Mouse (Mus musculus) testis, adult 2 months (tissue): ENCODE measurements at regions not wholly inside any gene's neighbourhood (a gene's known extent, or its start where the extent isn't known, plus 50 kb on each side); places are given as distances from the start of the nearest gene placed in this dataset.

ENCODE experiments used
- H3K27ac ChIP-seq: fragments of 200-500 bp; 2 replicates; pipeline ENCODE4 v1.5.1; 2012; ENCODE audit warnings: low read depth, low read length; ENCODE audit not compliant: control insufficient read depth, insufficient read depth
- H3K27me3 ChIP-seq: fragments of 200-500 bp; 2 replicates; pipeline ENCODE4 v1.6.1; 2012; ENCODE audit warnings: mild to moderate bottlenecking, low read length, moderate library complexity; ENCODE audit not compliant: control insufficient read depth, insufficient read depth
- H3K36me3 ChIP-seq: fragments of 200-500 bp; 2 replicates; pipeline ENCODE4 v1.6.1; 2012; ENCODE audit warnings: mild to moderate bottlenecking, low read length; ENCODE audit not compliant: control insufficient read depth, insufficient read depth
- H3K4me1 ChIP-seq: fragments of 200-500 bp; 2 replicates; pipeline ENCODE4 v1.6.1; 2012; ENCODE audit warnings: low read length; ENCODE audit not compliant: control insufficient read depth, insufficient read depth
- H3K4me3 ChIP-seq: fragments of 200-500 bp; 2 replicates; pipeline ENCODE4 v1.5.1; 2012; ENCODE audit warnings: low read depth, mild to moderate bottlenecking, low read length, moderate library complexity, mixed read lengths; ENCODE audit not compliant: control insufficient read depth
- CTCF ChIP-seq: fragments of 200-500 bp; IDR thresholded peaks from 2 replicates; pipeline ENCODE4 v1.5.1; 2012; ENCODE audit warnings: low read depth, mild to moderate bottlenecking, inconsistent platforms, low read length, moderate library complexity; ENCODE audit not compliant: control insufficient read depth, insufficient read depth, insufficient replicate concordance
- POLR2A ChIP-seq: fragments of 200-500 bp; IDR thresholded peaks from 2 replicates; pipeline ENCODE4 v1.6.1; 2012; ENCODE audit warnings: low read depth, mild to moderate bottlenecking, inconsistent platforms, low read length, moderate library complexity; ENCODE audit not compliant: control insufficient read depth

- H3K27ac ChIP-seq: no peak overlapping the region
- H3K27me3 ChIP-seq: no peaks in the 10 kb centered on the region
- H3K4me3 ChIP-seq: no peak overlapping the region
- H3K36me3 ChIP-seq: no peaks in the 10 kb centered on the region
- no peaks in the 10 kb centered on the region for H3K4me1 ChIP-seq
- TF ChIP-seq CTCF (no peak), POLR2A (no peak)
Observed at GRCm38 (mm10) chr6:143475296-143475695, 308.3 kb downstream of the Etnk1 start.

GRCm38 (mm10) chr6:143477396-143477795 lies 310.4 kb downstream of the Etnk1 start:
- no peak overlapping the region for H3K27ac ChIP-seq
- no peak for TF ChIP-seq CTCF
- TF ChIP-seq POLR2A: no peak
- no peaks in the 10 kb centered on the region for H3K27me3 ChIP-seq

GRCm38 (mm10) chr6:143479239-143479638 lies 312.2 kb downstream of the Etnk1 start:
- Histone ChIP-seq H3K36me3 (no peaks in the 10 kb centered on the region), H3K27me3 (no peaks in the 10 kb centered on the region), H3K4me1 (no peaks in the 10 kb centered on the region), H3K27ac (no peak overlapping the region), H3K4me3 (no peak overlapping the region)
- TF ChIP-seq POLR2A (no peak), CTCF (no peak)

More at GRCm38 (mm10) chr6:143477396-143477795, 310.4 kb downstream of the Etnk1 start:
- Histone ChIP-seq H3K4me1 (no peaks in the 10 kb centered on the region), H3K4me3 (no peak overlapping the region), H3K36me3 (no peaks in the 10 kb centered on the region)

- no peaks in the 10 kb centered on the region for H3K36me3 ChIP-seq
- no peaks in the 10 kb centered on the region for H3K4me1 ChIP-seq
- no peak overlapping the region for H3K27ac ChIP-seq
- no peaks in the 10 kb centered on the region for H3K27me3 ChIP-seq
- H3K4me3 ChIP-seq: no peak overlapping the region
- TF ChIP-seq CTCF (no peak), POLR2A (no peak)
Observed at GRCm38 (mm10) chr6:143479701-143480388, 312.8 kb downstream of the Etnk1 start.

- no peak overlapping the region for H3K27ac ChIP-seq
- H3K4me1 ChIP-seq: no peaks in the 10 kb centered on the region
- no peaks in the 10 kb centered on the region for H3K27me3 ChIP-seq
- TF ChIP-seq POLR2A: no peak
- TF ChIP-seq CTCF: peak; percentile 79; the same call in 1 of the 2 replicates
- no peaks in the 10 kb centered on the region for H3K36me3 ChIP-seq
- H3K4me3 ChIP-seq: no peak overlapping the region
Observed at GRCm38 (mm10) chr6:143482272-143482671, 315.3 kb downstream of the Etnk1 start.

GRCm38 (mm10) chr6:143482868-143483267 lies 315.8 kb downstream of the Etnk1 start:
- H3K27me3 ChIP-seq: no peaks in the 10 kb centered on the region
- no peaks in the 10 kb centered on the region for H3K4me1 ChIP-seq
- no peak overlapping the region for H3K27ac ChIP-seq
- H3K4me3 ChIP-seq: no peak overlapping the region
- H3K36me3 ChIP-seq: no peaks in the 10 kb centered on the region
- TF ChIP-seq CTCF (no peak), POLR2A (no peak)

GRCm38 (mm10) chr6:143484941-143485340 lies 317.9 kb downstream of the Etnk1 start:
- Histone ChIP-seq H3K4me1 (no peaks in the 10 kb centered on the region), H3K27me3 (no peaks in the 10 kb centered on the region), H3K27ac (no peak overlapping the region), H3K36me3 (no peaks in the 10 kb centered on the region), H3K4me3 (no peak overlapping the region)
- TF ChIP-seq CTCF (no peak), POLR2A (no peak)
